Mouse (Mus musculus) E14TG2a.4 (cell line): ENCODE measurements at regions not wholly inside any gene's neighbourhood (a gene's known extent, or its start where the extent isn't known, plus 50 kb on each side); places are given as distances from the start of the nearest gene placed in this dataset.

ENCODE experiments used
- CTCF ChIP-seq: conservative IDR thresholded peaks from 2 replicates; pipeline ENCODE4 v1.5.1; 2014; ENCODE audit warnings: low read length
- NANOG ChIP-seq: IDR thresholded peaks from 2 replicates; pipeline ENCODE4 v1.6.1; 2014; ENCODE audit warnings: borderline replicate concordance, low read length, mixed read lengths

GRCm38 (mm10) chr2:160060091-160060490 is 273.9 kb downstream of the Gm826 start:
- no peak for TF ChIP-seq CTCF
- TF ChIP-seq NANOG = no peak
